Mouse (Mus musculus) subcutaneous adipose tissue, adult 2 months (tissue): ENCODE data around the gene Ube3a. TPM values are rescaled to one million over a fixed set of nuclear protein-coding genes. Genes with fewer than 3 reads are reported as not detected.

Source experiments
- polyA plus RNA-seq: library from polyadenylated mRNA; depleted of rRNA; stranded (reverse); fragments of >200 nt; gene quantifications from 2 replicates; pipeline ENCODE4 v1.2.3, GENCODE M21; 2012; ENCODE audit warnings: low replicate concordance; rRNA removed

Ube3a gene
- 34.9 and 92.4 TPM in 2 replicates for polyA plus RNA-seq

DNA sequence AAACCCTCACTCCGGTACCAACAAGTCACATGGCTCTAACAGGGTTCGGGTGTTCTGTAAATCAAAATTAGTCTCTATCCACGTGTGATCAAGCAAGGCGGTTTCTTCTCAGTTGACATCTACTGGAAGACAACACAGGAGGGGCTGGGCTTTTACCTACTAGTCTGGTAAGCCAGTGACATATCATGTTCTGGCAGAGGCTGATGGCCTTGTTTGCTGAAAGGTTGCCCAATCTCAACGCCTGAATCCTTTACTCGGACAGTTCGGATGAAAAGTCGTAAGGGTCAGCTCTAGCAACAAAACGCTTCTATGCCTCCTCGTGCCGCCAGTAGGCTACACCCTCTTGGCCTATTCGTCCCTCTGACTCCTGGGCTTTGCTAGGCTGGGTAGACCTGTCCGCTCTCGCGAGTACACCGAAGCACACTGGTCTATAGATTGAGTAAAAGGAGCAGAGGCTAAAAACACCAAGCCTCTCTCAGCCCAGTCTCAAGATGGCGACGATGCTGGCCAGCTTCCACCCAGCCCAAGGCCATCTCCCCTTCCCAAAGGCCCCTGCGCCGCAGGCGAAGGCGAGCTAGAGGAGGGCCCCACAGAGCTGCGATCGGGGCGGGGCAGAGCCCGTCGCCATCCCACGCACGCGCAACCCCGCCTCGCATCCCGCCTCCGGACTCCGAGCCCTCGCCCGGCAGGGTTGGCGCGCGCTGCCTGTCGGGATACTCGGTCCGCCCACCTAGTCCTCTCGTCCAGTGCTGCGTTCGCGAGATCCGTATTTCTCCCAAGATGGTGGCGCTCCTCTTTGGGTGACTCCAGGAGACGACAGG lies at the start of gene Ube3a:
Ube3a (plus strand) TSS at position 706 of the 821 bp plus-strand sequence.

